Mouse (Mus musculus) limb, embryonic 10.5 days (tissue): Measurements from ENCODE around the gene Fxyd2. TPM values are rescaled to one million over a fixed set of nuclear protein-coding genes. Genes with fewer than 3 reads are reported as not detected.
A peak's percentile ranks its signal among the peaks of the same experiment; 100 is the strongest.

Experiments used
- DNase-seq: peaks from one replicate; pipeline ENCODE4 v3.0.0-alpha.2; 2017; ENCODE audit warnings: low spot score
- H3K27ac ChIP-seq: fragments of 300-500 bp; sonication (generic); 2 replicates; pipeline ENCODE4 v1.5.1; 2016; ENCODE audit warnings: mild to moderate bottlenecking
- H3K27me3 ChIP-seq: fragments of 300-500 bp; sonication (generic); 2 replicates; pipeline ENCODE4 v1.6.1; 2016; ENCODE audit warnings: low read depth, mild to moderate bottlenecking; ENCODE audit not compliant: poor library complexity, severe bottlenecking
- H3K36me3 ChIP-seq: fragments of 300-500 bp; sonication (generic); 2 replicates; pipeline ENCODE4 v1.6.1; 2016; ENCODE audit warnings: mild to moderate bottlenecking, moderate library complexity
- H3K4me1 ChIP-seq: fragments of 300-500 bp; sonication (generic); 2 replicates; pipeline ENCODE4 v1.6.1; 2016
- H3K4me3 ChIP-seq: fragments of 300-500 bp; sonication (generic); 2 replicates; pipeline ENCODE4 v1.5.1; 2016; ENCODE audit warnings: mild to moderate bottlenecking, moderate library complexity
- H3K9me3 ChIP-seq: fragments of 300-500 bp; sonication (generic); replicated peaks from 2 replicates; pipeline ENCODE4 v1.6.1; 2016; ENCODE audit warnings: mild to moderate bottlenecking
- WGBS: fragments of 180-500 bp; shearing (Covaris S2); methylation state at CpG from one replicate; pipeline ENCODE4 v1.1.7; 2016; 5-methylcytosine and 5-hydroxymethylcytosine counted together
- polyA plus RNA-seq: library from polyadenylated mRNA; unstranded; fragments of >200 nt; fragmentation: Nextera tagmentation; extraction: Ambion mirVana; gene quantifications from 2 replicates; pipeline ENCODE4 v1.2.1, GENCODE M21; 2016

The Fxyd2 gene
- polyA plus RNA-seq, 1 experiment from 2014 or later, result 0.84 TPM

GRCm38 (mm10) chr9:45376427-45376826 is 23.0 kb upstream of the Fxyd2 start:
- Histone ChIP-seq H3K27ac (no peak overlapping the region), H3K36me3 (peaks cover 47% of the 10 kb centered on the region), H3K4me1 (peaks cover 27% of the 10 kb centered on the region), H3K9me3 (no peaks in the 10 kb centered on the region), H3K4me3 (no peak overlapping the region), H3K27me3 (no peaks in the 10 kb centered on the region)
- no peak for DNase-seq
- WGBS, result 85% methylated on average over 4 of the region's 4 CpGs

GRCm38 (mm10) chr9:45376883-45377282 is 22.6 kb upstream of the Fxyd2 start:
- no peaks in the 10 kb centered on the region for H3K27me3 ChIP-seq
- peaks cover 22% of the 10 kb centered on the region for H3K4me1 ChIP-seq
- no peak overlapping the region for H3K4me3 ChIP-seq
- no peak overlapping the region for H3K27ac ChIP-seq
- H3K36me3 ChIP-seq, result peaks cover 51% of the 10 kb centered on the region
- no peak for DNase-seq
- 89% methylated on average over 2 of the region's 2 CpGs for WGBS
- H3K9me3 ChIP-seq, result no peaks in the 10 kb centered on the region

GRCm38 (mm10) chr9:45380411-45381251 is 18.8 kb upstream of the Fxyd2 start:
- Histone ChIP-seq H3K4me3 (no peak overlapping the region), H3K27ac (no peak overlapping the region), H3K36me3 (peaks cover 31% of the 10 kb centered on the region), H3K4me1 (peaks cover 13% of the 10 kb centered on the region), H3K27me3 (no peaks in the 10 kb centered on the region), H3K9me3 (no peaks in the 10 kb centered on the region)
- no peak for DNase-seq
- 79% methylated on average over 10 of the region's 10 CpGs for WGBS

GRCm38 (mm10) chr9:45382336-45382735 is 17.1 kb upstream of the Fxyd2 start:
- DNase-seq, result no peak
- Histone ChIP-seq H3K27me3 (no peaks in the 10 kb centered on the region), H3K9me3 (no peaks in the 10 kb centered on the region), H3K4me3 (no peak overlapping the region), H3K4me1 (peaks cover 13% of the 10 kb centered on the region), H3K36me3 (peaks cover 23% of the 10 kb centered on the region; the same call in 1 of the 2 replicates), H3K27ac (no peak overlapping the region)
- 86% methylated on average over 5 of the region's 5 CpGs for WGBS

GRCm38 (mm10) chr9:45382834-45383233 is 16.6 kb upstream of the Fxyd2 start:
- 90% methylated on average over 5 of the region's 5 CpGs for WGBS
- H3K36me3 ChIP-seq, result peaks cover 19% of the 10 kb centered on the region; the same call in 1 of the 2 replicates
- H3K4me1 ChIP-seq, result peaks cover 13% of the 10 kb centered on the region
- H3K27me3 ChIP-seq, result no peaks in the 10 kb centered on the region
- no peak overlapping the region for H3K4me3 ChIP-seq
- H3K27ac ChIP-seq, result no peak overlapping the region
- no peak for DNase-seq
- H3K9me3 ChIP-seq, result no peaks in the 10 kb centered on the region

- H3K4me3 ChIP-seq, result no peak overlapping the region
- DNase-seq, result no peak
- H3K4me1 ChIP-seq, result peaks cover 10% of the 10 kb centered on the region
- peaks cover 16% of the 10 kb centered on the region; the same call in 1 of the 2 replicates for H3K36me3 ChIP-seq
- H3K27me3 ChIP-seq, result no peaks in the 10 kb centered on the region
- no peaks in the 10 kb centered on the region for H3K9me3 ChIP-seq
- H3K27ac ChIP-seq, result no peak overlapping the region
- 94% methylated on average over 6 of the region's 6 CpGs for WGBS
Measured at GRCm38 (mm10) chr9:45383883-45384282, 15.6 kb upstream of the Fxyd2 start.

GRCm38 (mm10) chr9:45386698-45387097 is 12.8 kb upstream of the Fxyd2 start:
- Histone ChIP-seq H3K36me3 (peaks cover 8% of the 10 kb centered on the region; the same call in 1 of the 2 replicates), H3K4me1 (0 out of 2 replicates have a peak, but pooled peaks cover 3% of the 10 kb centered on the region), H3K4me3 (no peak overlapping the region), H3K27ac (no peak overlapping the region), H3K27me3 (no peaks in the 10 kb centered on the region), H3K9me3 (no peaks in the 10 kb centered on the region)
- WGBS, result 92% methylated on average over 5 of the region's 5 CpGs
- no peak for DNase-seq

GRCm38 (mm10) chr9:45388385-45388994 is 11.0 kb upstream of the Fxyd2 start:
- Histone ChIP-seq H3K4me3 (no peak overlapping the region), H3K27me3 (no peaks in the 10 kb centered on the region), H3K4me1 (0 out of 2 replicates have a peak, but pooled peaks cover 3% of the 10 kb centered on the region), H3K27ac (no peak overlapping the region), H3K9me3 (no peaks in the 10 kb centered on the region), H3K36me3 (peaks cover 25% of the 10 kb centered on the region)
- peak; percentile 92 for DNase-seq
- 44% methylated on average over 12 of the region's 12 CpGs for WGBS

GRCm38 (mm10) chr9:45389596-45389995 is 9.9 kb upstream of the Fxyd2 start:
- Histone ChIP-seq H3K27me3 (no peaks in the 10 kb centered on the region), H3K36me3 (peaks cover 36% of the 10 kb centered on the region), H3K27ac (no peak overlapping the region), H3K4me1 (0 out of 2 replicates have a peak, but pooled peaks cover 3% of the 10 kb centered on the region), H3K4me3 (no peak overlapping the region), H3K9me3 (no peaks in the 10 kb centered on the region)
- no peak for DNase-seq
- WGBS, result 83% methylated on average over 8 of the region's 8 CpGs

GRCm38 (mm10) chr9:45391299-45391698 is 8.2 kb upstream of the Fxyd2 start:
- peaks cover 49% of the 10 kb centered on the region for H3K36me3 ChIP-seq
- 77% methylated on average over 7 of the region's 7 CpGs for WGBS
- H3K4me1 ChIP-seq, result 0 out of 2 replicates have a peak, but pooled peaks cover 3% of the 10 kb centered on the region
- H3K9me3 ChIP-seq, result no peaks in the 10 kb centered on the region
- H3K27ac ChIP-seq, result no peak overlapping the region
- DNase-seq, result no peak
- no peak overlapping the region for H3K4me3 ChIP-seq
- H3K27me3 ChIP-seq, result no peaks in the 10 kb centered on the region

GRCm38 (mm10) chr9:45395218-45395617 is 4.3 kb upstream of the Fxyd2 start:
- no peaks in the 10 kb centered on the region for H3K27me3 ChIP-seq
- H3K4me3 ChIP-seq, result no peak overlapping the region
- 0 out of 2 replicates have a peak, but pooled peaks cover 3% of the 10 kb centered on the region for H3K4me1 ChIP-seq
- no peak overlapping the region for H3K27ac ChIP-seq
- 94% methylated on average over 6 of the region's 6 CpGs for WGBS
- no peak for DNase-seq
- peaks cover 49% of the 10 kb centered on the region for H3K36me3 ChIP-seq
- H3K9me3 ChIP-seq, result no peaks in the 10 kb centered on the region

GRCm38 (mm10) chr9:45395796-45396195 is 3.7 kb upstream of the Fxyd2 start:
- Histone ChIP-seq H3K27ac (no peak overlapping the region), H3K4me1 (no peaks in the 10 kb centered on the region), H3K4me3 (no peak overlapping the region), H3K27me3 (no peaks in the 10 kb centered on the region), H3K36me3 (peaks cover 47% of the 10 kb centered on the region), H3K9me3 (no peaks in the 10 kb centered on the region)
- 76% methylated on average over 3 of the region's 3 CpGs for WGBS
- DNase-seq, result no peak

GRCm38 (mm10) chr9:45398336-45398735 is 1.1 kb upstream of the Fxyd2 start:
- H3K9me3 ChIP-seq, result no peaks in the 10 kb centered on the region
- no peak overlapping the region for H3K4me3 ChIP-seq
- no peak overlapping the region for H3K27ac ChIP-seq
- H3K36me3 ChIP-seq, result peaks cover 26% of the 10 kb centered on the region
- 42% methylated on average over 1 of the region's 1 CpGs for WGBS
- peaks cover 5% of the 10 kb centered on the region; the same call in 1 of the 2 replicates for H3K4me1 ChIP-seq
- 0 out of 2 replicates have a peak, but pooled peaks cover 7% of the 10 kb centered on the region for H3K27me3 ChIP-seq
- DNase-seq, result no peak
